Mouse (Mus musculus) heart, adult 8-10 months (tissue): ENCODE results near the gene Slc25a31. TPM values are rescaled to one million over a fixed set of nuclear protein-coding genes. Genes with fewer than 3 reads are reported as not detected.

Experiments
- DNase-seq: peaks from one replicate; pipeline ENCODE4 v3.0.0; 2022; ENCODE audit warnings: low spot score
- total RNA-seq, 4 experiments: library from RNA; stranded (reverse); gene quantifications; 2 replicates each; pipeline ENCODE4 v1.2.4; 2022

Gene Slc25a31
- total RNA-seq, result under 1 TPM; 0.17 to 0.38 (median 0.28) TPM

DNA sequence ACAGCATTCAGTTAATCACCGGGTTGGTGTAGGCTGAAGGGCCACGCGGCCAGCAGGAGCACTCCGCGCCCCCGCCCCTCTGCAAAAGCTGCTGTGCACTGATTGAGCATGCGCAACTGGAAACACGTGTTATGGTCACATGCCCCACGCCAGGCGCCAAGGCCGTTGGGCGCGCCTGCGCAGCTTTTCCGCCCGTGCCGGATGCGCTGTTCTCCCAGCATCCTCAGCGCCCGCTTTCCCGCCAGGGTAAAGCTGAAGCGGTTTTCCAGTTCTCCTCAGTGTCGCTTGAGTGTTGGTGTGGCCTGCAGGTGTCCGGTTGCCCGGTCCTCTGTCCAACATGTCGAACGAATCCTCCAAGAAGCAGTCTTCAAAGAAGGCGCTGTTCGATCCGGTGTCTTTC lies at the start of gene Slc25a31:
TSS of gene Slc25a31 (plus strand) at position 201 of the 400 bp plus-strand sequence.
- no peak for DNase-seq

GRCm38 (mm10) chr3:40660231-40660630 lies 48.4 kb upstream of the Slc25a31 start:
- no peak for DNase-seq

- no peak for DNase-seq
Observed at GRCm38 (mm10) chr3:40666109-40666508, 42.5 kb upstream of the Slc25a31 start.

DNA sequence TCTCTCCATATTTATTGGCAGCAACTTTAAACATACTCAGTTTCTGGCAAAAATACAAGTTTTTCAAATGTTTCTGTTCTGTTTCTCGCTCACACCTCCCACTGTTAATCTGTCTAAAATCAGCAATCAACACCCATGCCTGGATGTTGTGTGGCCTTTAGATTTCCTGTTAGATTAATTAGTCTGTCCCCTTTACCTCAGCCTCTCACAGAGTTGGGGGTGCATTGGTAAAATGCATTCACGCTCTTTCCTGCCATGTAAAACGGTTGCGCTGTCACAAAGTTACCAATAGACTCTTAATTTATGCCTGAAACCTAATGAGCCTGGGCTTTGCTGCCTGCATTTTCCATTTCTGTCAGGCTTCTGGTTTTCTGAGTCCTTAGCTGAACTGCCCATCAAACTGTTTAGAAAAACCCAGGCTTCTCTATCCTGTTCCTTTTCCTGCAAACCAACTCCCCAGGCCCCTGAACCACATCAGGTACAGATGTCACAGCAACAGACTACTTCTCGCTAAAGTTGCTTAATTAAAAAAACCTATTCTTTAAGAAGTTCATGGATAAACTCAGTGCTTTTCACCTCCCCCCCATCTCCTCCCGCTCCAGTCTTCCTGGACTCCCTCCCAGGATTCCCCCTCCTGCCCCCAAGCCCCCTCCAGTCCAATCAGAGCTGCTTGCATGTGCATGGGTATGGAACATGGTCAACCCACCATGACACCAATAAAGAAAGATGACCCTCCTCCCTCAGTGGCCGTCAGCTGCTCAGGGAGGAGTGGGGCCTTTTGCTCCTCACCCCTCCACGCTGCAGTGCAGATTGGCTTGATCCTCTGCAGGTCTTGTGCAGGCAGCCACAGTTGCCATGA lies 41.6 kb upstream of the Slc25a31 start:
- no peak for DNase-seq

- no peak for DNase-seq
Observed at GRCm38 (mm10) chr3:40668889-40669288, 39.8 kb upstream of the Slc25a31 start.

GRCm38 (mm10) chr3:40669395-40669794 lies 39.3 kb upstream of the Slc25a31 start:
- DNase-seq, result no peak

DNA sequence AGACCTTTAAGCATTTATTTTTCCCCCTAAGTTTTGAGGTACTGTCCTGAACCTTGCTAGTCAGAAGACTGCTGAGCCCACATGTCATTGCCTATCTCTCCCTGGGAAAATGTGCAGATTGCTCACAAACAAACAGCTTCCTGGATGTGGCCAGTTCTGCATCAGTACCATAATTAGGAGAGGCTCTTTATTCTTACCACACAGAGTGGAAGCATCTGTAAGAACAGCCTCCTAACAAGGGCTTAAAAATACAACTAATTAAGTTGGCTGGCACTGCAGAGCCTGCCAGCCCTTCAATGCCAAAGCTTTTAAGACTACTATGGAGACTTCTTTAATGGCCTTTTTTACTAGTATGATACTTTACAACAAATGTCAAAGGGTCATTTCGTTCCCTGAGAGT lies 35.1 kb upstream of the Slc25a31 start:
- DNase-seq, result no peak

GRCm38 (mm10) chr3:40674873-40675405 lies 33.7 kb upstream of the Slc25a31 start:
- DNase-seq, result no peak

DNA sequence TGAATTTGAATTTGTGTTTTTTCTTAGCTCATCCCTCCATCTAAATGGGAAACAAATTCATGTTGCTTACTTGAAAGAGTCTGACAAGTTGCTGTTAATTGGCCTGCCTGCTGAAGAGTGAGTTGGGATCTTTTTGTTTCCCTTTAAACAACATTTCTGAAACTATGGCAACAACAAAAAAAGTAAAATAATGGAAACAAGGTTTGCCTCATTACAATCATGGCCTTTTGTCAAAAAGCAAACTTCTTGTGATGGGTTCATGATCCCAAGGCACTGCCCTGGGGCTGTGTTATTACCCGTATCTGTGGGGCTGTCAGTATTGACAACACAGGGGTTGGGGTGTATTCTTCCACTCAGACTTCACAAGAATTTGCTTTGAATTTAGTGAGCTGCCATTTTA lies 29.8 kb upstream of the Slc25a31 start:
- DNase-seq, result no peak

- peak; percentile 52 for DNase-seq
Observed at GRCm38 (mm10) chr3:40682404-40682803, 26.3 kb upstream of the Slc25a31 start.

DNA sequence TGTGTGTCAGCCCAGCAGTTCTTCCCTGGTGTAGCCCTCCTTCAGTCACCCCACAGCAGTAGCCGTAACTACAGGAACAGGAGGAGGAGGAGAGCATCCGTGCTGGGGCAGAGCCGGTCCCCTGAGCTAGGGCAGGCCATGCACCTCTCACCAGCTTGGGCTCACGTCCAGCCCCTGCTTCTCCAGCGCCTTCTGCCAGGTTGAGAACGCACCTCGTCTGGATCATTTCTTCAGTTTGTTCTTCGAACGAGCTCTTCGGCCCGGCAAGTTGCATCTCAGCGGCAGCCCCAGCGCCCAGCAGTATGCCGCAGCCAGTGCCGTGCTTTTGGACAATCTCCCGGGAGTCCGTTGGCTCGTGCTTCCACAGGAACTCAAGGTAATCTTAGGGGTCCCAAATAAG lies 25.5 kb upstream of the Slc25a31 start:
- DNase-seq, result no peak

- DNase-seq, result no peak
Observed at GRCm38 (mm10) chr3:40685855-40686515, 22.7 kb upstream of the Slc25a31 start.

DNA sequence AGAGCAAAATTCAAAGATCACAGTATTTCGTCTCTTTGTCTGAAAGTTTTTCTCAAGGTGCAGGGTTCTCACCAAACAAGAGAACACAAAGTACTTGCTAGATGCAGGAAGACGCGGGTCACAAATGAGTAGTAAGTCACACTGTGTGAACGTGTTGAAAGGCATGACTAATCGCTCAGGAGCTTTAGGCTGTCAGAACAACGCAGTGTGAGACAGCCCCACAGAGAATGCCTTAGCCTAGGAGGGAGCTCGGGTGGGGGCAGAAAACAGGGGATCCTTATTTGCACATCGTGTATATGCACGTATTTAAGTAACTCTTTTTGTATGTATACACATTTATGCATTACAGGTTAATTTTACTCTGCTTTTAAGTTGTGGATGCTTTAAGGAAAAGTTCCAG lies 21.8 kb upstream of the Slc25a31 start:
- no peak for DNase-seq

DNA sequence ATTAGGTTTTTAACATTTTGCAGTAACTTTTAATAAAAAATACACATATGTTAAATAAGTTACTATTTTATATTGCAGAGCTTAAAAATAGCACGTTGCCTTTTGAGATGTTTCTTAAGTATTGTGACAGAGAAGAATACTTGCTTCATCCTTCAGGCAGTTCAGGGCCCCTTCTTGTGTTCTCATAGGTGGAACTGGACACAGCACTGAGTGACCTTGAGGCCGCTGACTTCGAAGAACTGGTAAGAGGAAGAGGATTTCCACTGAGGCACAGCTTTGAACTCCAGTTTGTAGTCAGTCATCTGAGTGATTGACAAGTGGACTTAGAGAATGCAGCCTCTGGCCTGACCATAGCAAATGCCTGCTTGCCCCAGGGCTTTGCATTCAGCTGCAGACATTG lies 21.1 kb upstream of the Slc25a31 start:
- DNase-seq, result no peak

- no peak for DNase-seq
Observed at GRCm38 (mm10) chr3:40691566-40691965, 17.1 kb upstream of the Slc25a31 start.

DNA sequence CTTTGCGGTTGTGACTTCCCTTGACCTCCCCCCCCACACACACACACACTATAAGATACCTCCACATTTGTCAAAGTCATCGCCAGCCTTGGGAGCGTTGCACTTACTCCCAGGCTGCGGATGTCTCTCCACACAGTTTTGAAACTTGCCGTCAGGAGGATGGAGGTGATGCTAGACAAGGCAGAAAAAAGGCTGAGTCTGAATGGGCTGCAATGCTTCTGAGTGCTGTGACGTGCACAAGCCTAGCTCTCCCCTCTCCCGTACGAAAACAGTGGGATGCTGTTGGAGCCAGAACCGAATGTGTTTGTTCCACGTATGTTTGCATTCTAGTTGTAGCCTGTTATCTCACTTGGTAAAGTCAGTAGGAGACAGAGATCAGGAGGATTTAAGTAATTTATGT lies 15.2 kb upstream of the Slc25a31 start:
- no peak for DNase-seq

- DNase-seq, result no peak
Observed at GRCm38 (mm10) chr3:40693960-40694359, 14.7 kb upstream of the Slc25a31 start.

DNA sequence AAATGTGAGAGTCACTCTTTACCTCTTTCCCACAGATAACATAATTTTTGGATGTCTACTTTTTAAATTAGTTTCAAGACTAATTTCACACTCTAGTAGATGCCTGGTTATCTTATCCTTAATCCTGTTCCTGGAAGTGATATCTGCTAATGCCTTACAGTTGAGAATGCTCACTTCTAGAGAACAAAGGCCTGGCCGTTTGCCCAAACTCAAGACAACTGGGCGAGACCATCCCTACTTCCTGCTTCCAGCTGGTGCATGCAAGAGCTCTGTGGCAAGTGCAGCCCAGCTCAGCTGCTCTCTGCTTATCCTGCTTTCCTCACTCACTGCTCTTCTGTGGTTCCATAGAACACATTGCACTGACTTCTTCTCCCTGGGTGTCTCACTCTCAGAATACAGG lies 14.2 kb upstream of the Slc25a31 start:
- DNase-seq, result no peak

DNA sequence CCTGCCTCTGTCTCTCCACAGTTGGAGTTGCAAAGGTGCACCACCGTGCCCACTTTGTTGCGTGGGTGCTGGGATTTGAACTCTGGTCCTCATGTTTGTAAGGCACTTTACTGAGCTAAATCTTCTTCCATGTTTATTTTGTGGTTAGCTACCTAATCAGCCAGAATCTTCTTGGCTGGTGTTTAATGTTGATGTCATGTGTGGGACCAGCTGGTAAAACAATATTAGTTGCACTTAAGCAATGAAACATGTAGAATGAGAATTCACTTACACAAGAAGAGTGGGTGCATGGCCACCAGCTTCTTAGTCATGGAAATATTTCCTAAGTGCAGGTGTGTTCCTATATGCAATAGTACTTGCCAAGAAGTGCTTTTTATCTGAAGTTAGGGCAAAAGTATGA lies 13.5 kb upstream of the Slc25a31 start:
- no peak for DNase-seq

DNA sequence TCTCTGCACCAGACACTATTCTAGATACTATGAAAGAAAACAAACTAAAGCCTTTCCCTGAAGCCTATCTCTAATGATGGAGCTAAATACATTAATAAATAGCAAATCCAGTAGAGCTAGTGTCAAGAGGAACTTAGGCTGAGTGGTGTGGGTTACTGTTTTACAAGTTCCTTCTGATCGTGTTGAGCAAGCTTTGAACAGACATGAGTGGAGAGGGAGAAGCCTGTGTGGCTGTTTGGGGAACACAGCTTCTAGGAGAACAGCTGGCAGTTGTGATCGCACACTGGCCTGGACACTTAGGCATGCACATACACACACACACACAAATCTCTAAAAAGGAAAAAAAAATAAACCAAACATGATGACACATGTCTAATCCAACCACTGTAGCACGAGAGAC lies 9.8 kb upstream of the Slc25a31 start:
- no peak for DNase-seq

GRCm38 (mm10) chr3:40704816-40705430 lies 3.7 kb upstream of the Slc25a31 start:
- DNase-seq, result peak; percentile 18

DNA sequence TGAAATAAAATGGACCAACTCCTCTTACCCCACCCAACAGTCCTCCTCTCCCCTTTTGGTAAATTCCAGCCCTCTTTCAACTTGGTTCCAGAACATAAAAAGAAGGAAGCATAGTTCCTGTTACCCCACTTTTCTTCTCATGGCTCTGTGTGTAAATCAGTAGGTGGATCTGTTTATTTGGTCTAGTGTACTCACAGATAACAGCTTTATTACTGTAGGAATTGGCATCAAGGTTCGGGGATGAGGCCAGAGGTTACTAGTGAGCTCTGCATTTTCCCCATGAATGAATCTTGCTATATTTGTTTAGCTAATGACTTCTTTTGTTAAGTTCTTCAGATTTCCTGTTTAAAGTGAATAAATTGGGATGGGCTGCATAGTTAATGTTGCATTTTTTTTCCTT lies 7.4 kb downstream of the Slc25a31 start:
- no peak for DNase-seq
